Mouse (Mus musculus) thymus, adult 2 months (tissue): ENCODE results near the gene Ctbp2.

Experiments used
- CTCF ChIP-seq: fragments of 200-500 bp; IDR thresholded peaks from 2 replicates; pipeline ENCODE4 v1.5.1; 2012; ENCODE audit warnings: mild to moderate bottlenecking, control low read depth, low read length, moderate library complexity, borderline replicate concordance; ENCODE audit not compliant: control insufficient read depth, poor library complexity, insufficient read depth; ENCODE audit errors: extremely low read depth
- POLR2A ChIP-seq: fragments of 200-500 bp; IDR thresholded peaks from 2 replicates; pipeline ENCODE4 v1.6.1; 2012; ENCODE audit warnings: mild to moderate bottlenecking, low read length, control low read depth, moderate library complexity; ENCODE audit not compliant: control insufficient read depth, poor library complexity, insufficient read depth; ENCODE audit errors: extremely low read depth

DNA sequence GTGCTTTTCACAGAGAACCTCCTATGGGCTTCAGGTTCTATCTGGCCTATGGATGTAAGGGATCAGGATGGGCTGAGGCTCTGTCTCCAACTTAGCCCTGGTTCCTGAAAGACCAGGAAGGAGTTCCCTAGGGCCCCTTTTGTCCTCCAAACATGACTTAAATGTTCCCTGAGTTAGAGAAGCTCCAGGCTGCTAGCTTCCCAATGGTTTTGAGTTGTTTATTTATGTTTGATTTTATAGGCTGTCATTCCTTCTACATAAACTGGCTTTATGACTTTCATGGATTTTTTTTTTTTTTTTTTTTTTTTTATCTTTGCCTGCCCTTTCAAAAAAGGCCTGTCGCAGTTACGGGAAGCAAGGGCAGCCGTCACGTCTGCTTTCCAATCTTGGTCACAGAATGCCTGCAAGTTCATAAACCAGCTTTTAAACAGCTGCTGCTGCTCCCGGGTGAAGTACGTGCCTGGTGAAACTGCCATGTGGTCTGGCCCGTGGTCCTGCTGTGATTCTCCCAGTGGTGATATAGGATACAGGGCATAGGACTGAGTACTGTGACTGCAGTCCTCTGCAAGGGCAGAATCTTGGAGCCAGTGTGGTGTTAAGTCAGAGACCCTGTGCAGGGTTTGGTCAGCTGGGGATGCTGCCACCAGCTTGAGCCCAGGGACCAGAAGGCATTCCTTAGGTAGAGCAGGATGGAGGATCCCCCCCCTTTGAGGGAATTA is 37.4 kb upstream of the Ctbp2 start:
- TF ChIP-seq POLR2A (no peak), CTCF (no peak)
